Mouse (Mus musculus) E14TG2a.4 (cell line): ENCODE results near the gene H2al1o.

Source experiments
- CTCF ChIP-seq: conservative IDR thresholded peaks from 2 replicates; pipeline ENCODE4 v1.5.1; 2014; ENCODE audit warnings: low read length
- POU5F1 ChIP-seq: IDR thresholded peaks from 2 replicates; pipeline ENCODE4 v1.6.1; 2014; ENCODE audit warnings: low read length, borderline replicate concordance

- TF ChIP-seq CTCF, result no peak
- TF ChIP-seq POU5F1, result no peak
Observed at GRCm38 (mm10) chrX:9536881-9537280, 35.3 kb downstream of the H2al1o start.
